Mouse (Mus musculus) spleen, adult 2 months (tissue): ENCODE data around the gene Txnrd3.

Experiments used
- CTCF ChIP-seq: fragments of 200-500 bp; IDR thresholded peaks from 2 replicates; pipeline ENCODE4 v1.5.1; 2011; ENCODE audit warnings: mild to moderate bottlenecking, inconsistent platforms; ENCODE audit not compliant: insufficient read depth, insufficient read length, insufficient replicate concordance; ENCODE audit errors: extremely low read depth
- POLR2A ChIP-seq: fragments of 200-500 bp; IDR thresholded peaks from 2 replicates; pipeline ENCODE4 v1.6.1; 2011; ENCODE audit warnings: low read depth, low read length, inconsistent platforms

DNA sequence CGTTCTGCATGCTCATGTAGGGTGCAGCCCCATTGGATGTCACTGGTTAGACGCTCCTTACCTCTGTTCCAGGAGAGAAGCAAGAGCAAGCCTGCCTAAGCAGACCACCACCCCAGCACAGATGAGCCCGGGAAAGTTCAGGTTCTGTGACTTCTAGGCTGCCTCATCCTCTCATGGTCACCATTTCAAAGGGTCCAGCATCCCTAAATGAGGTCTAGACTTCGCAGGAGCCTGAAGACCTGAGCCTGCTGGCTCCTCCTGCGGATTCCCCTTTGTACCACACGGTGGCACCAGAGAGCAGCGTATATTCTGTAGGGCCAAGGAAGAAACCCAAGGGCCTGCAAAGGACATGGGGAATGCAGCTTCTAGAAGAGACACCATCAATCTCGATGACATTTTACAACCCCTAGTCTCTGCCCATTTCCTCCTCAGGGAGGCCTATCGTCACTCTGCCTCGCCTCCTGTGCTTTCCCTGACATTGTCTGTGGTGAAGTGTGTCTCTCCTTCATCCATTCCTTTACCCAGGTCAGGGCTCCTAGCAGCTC lies 35.6 kb downstream of the Txnrd3 start:
- TF ChIP-seq CTCF (peak; percentile 90; the same call in 1 of the 2 replicates), POLR2A (no peak)
